Mouse (Mus musculus): ENCODE measurements at regions not wholly inside any gene's neighbourhood (a gene's known extent, or its start where the extent isn't known, plus 50 kb on each side); places are given as distances from the start of the nearest gene placed in this dataset.

DNA sequence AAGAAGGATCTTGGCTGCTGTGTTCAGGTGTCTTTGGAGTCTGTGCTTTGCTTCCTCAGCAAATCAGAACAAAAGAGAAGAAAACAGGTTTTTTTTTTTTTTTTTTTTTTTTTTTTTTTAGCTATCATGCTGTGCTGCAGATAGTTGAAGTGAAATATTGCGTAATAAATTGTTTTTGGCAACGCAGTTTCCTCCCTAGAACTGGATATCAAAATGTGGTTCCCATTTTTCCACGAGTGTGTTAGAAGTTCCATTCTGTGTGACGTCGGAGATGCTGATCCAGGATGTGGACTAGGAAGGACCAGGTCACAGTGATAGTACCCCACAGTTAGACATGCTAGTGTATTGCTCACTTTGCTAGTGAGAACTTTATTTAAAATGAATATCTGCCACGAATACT is 220.4 kb downstream of the Rassf9 start:
- no peak for DNase-seq (ENCODE audit: low read depth, low spot score)
- 76% methylated on average over 6 of the region's 6 CpGs for WGBS

- no peak for DNase-seq (ENCODE audit: low read depth, low spot score)
- WGBS, result 48% methylated on average over 2 of the region's 2 CpGs
Observed at GRCm38 (mm10) chr10:102712263-102712662, 200.2 kb downstream of the Rassf9 start.

GRCm38 (mm10) chr10:102705848-102706247 is 193.8 kb downstream of the Rassf9 start:
- no peak for DNase-seq (ENCODE audit: low read depth, low spot score)
- WGBS, result 89% methylated on average over 3 of the region's 3 CpGs

DNA sequence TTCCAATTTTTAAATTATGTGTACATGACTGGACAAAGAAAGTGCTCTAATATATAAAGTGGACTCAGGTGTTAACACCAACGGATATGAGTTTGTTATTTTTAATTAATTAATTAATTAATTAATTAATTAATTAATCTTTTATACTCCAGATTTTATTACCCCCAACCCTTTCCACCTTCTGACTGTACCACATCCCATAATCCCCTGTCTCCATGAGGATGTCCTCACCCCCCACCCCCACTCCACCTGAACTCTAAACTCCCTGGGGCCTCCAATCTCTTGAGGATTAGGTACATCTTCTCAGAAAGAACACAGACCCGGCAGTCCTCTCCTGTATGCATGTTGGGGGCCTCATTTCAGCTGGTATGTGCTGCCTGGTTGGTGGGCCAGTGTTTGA is 182.8 kb downstream of the Rassf9 start:
- WGBS, result 74% methylated on average over 2 of the region's 2 CpGs
- DNase-seq (ENCODE audit: low read depth, low spot score), result no peak

GRCm38 (mm10) chr10:102689966-102690365 is 177.9 kb downstream of the Rassf9 start:
- no peak for DNase-seq (ENCODE audit: low read depth, low spot score)
- WGBS, result 28% methylated on average over 1 of the region's 1 CpGs

DNA sequence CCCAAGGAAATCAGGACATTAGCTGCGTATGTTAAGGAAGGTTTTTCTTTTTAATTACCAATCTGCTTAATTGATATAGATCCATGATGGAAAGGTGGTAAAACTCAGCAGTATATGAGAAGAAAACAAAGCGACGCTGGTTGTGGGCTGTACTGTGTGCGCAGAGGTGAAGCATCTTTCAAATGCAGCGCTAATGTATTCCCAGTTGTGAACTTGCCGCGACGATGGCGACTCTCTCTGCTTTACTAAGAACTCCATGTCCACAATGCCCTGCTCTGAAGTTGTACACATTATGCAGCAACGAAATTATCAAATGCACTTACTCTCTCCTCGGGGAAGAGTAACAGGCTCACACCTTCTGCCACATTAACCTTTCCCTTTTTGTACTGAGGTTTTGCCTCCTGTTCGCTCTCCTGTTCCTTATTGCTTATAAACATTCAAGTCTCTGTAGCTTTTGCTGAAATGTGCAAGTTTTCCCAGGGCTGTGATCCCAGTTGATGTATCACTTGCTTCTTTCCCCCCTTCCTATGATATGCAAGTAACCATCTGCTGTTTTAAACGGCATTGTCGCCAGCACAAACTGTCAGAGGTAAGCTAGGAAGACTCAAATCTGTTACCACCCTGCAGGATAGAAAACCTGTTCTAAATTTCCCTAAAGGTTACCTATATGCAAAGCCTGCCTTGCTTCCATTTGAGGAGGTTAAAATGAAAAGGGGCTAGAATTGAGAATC is 174.8 kb downstream of the Rassf9 start:
- WGBS, result 82% methylated on average over 14 of the region's 14 CpGs
- no peak for DNase-seq (ENCODE audit: low read depth, low spot score)

DNA sequence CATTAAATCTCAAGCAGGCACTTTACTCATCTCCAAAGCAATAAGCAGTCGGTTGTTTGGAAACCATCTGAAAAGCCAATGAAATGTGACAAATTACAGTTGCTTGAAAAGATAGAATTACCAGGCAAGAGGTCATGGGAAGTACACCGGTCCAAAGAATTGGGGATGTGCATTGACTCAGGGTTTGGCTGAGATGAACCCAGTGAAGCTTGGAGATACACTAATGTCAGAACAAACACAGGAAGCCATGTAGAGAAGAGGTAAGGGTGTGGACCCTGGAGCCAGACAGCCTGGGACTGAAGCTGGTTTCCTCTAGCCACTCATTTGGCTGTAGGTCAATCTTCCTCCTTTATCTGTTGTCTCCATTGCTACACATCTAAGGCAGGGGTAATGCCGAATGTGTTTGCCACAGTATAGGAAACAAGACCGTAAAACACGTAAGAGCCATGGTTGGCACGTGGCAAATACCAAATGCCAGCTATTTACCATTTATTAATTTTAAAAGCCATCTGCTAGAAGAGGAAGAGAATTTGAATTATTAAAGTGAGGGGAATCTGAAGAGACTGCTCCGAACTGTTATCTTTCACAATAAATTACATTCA is 173.9 kb downstream of the Rassf9 start:
- 74% methylated on average over 7 of the region's 7 CpGs for WGBS
- no peak for DNase-seq (ENCODE audit: low read depth, low spot score)

- WGBS, result 59% methylated on average over 5 of the region's 5 CpGs
- no peak for DNase-seq (ENCODE audit: low read depth, low spot score)
Observed at GRCm38 (mm10) chr10:102667359-102667758, 155.3 kb downstream of the Rassf9 start.

- 44% methylated on average over 6 of the region's 6 CpGs for WGBS
- DNase-seq (ENCODE audit: low read depth, low spot score), result no peak
Observed at GRCm38 (mm10) chr10:102659683-102660082, 147.7 kb downstream of the Rassf9 start.

DNA sequence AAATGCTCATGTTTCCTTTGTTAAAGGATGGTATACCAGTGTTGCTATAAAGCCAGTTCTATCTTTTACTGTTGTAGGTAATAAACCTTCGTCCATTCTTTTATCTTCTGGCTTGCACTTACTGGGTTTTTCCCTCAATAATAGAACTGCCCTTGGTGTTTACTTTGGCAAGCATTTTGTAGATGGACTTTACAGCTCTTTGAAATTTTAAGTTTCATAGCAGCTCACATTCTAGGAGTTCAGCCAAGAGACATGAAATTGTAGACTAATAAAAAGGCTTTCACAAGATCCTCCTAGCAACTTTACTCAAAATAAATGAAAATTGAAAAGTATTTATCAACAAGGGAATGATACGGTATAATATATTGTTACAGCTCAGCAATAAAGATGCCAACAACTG is 124.5 kb downstream of the Rassf9 start:
- DNase-seq (ENCODE audit: low read depth, low spot score), result peak; percentile 40
- WGBS, result 11% methylated on average over 2 of the region's 2 CpGs

GRCm38 (mm10) chr10:102633438-102633837 is 121.4 kb downstream of the Rassf9 start:
- WGBS, result 84% methylated on average over 4 of the region's 4 CpGs
- DNase-seq (ENCODE audit: low read depth, low spot score), result no peak

- DNase-seq (ENCODE audit: low read depth, low spot score), result no peak
Observed at GRCm38 (mm10) chr10:102628609-102629008, 116.6 kb downstream of the Rassf9 start.

- 90% methylated on average over 3 of the region's 3 CpGs for WGBS
Observed at GRCm38 (mm10) chr10:102623895-102624294, 111.9 kb downstream of the Rassf9 start.

DNA sequence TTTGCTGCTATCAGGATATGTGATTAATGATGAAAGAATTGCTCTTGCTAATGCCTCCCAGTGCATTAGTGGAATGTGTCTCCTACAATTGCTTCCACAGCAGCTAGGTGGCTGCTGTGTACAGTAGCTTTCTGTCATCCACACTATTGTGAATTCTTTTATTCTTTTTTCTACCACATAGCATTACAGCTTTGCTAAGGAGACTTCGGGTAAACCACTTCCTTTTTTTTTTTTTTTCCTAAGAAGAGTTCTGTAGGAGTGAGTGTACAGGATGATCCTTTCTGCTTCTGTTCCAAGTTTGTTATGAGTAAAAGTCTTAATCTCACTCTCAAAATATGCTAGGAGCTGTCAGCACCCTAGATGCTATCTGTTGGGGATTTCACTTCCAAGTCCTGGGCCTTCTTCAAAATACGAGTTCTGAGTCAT is 110.6 kb downstream of the Rassf9 start:
- WGBS, result 59% methylated on average over 2 of the region's 2 CpGs
- DNase-seq (ENCODE audit: low read depth, low spot score), result no peak

More at GRCm38 (mm10) chr10:102623895-102624294, 111.9 kb downstream of the Rassf9 start:
- DNase-seq (ENCODE audit: low read depth, low spot score), result no peak

GRCm38 (mm10) chr10:102618711-102619110 is 106.7 kb downstream of the Rassf9 start:
- WGBS, result 61% methylated on average over 2 of the region's 2 CpGs
- DNase-seq (ENCODE audit: low read depth, low spot score), result no peak

- 30% methylated on average over 10 of the region's 10 CpGs for WGBS
- DNase-seq (ENCODE audit: low read depth, low spot score), result no peak
Observed at GRCm38 (mm10) chr10:102615962-102616595, 104.1 kb downstream of the Rassf9 start.
